Mouse (Mus musculus) layer of hippocampus, adult 18-20 months (tissue): ENCODE measurements around the gene Bcan. TPM values are rescaled to one million over a fixed set of nuclear protein-coding genes. Genes with fewer than 3 reads are reported as not detected.
A peak's percentile ranks its signal among the peaks of the same experiment; 100 is the strongest.

Source experiments
- DNase-seq, 2 experiments: peaks; one replicate each; pipeline ENCODE4 v3.0.0; 2022; ENCODE audit warnings: low spot score in 2 of 2
- total RNA-seq, 2 experiments: library from RNA; stranded (reverse); gene quantifications; 2 replicates each; pipeline ENCODE4 v1.2.3; 2021

The Bcan gene
- total RNA-seq, 2 experiments from 2014 or later: 281 to 298 TPM

DNA sequence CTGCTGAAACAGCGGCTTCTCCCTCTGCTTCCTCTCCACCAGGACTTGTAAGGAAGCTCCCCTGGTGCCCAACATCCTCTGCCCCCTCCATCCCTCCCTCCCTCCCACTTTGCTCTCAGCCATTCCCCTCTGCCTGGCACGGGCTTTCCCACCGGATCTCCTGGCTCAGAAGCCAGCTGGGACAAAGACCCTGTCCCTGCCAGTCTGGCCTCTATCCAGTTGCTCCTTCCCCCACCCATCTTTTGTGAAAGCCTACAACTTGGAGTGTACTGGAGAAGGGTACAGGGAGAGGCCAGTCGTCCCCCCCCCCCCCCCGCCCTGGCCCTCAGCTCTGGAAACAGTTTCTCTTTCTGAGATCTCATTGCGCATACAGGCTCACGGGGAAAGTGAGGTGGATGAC is 1.3 kb downstream of the Bcan start:
- peak in 1 of 2 experiments; percentile 67 for DNase-seq

DNA sequence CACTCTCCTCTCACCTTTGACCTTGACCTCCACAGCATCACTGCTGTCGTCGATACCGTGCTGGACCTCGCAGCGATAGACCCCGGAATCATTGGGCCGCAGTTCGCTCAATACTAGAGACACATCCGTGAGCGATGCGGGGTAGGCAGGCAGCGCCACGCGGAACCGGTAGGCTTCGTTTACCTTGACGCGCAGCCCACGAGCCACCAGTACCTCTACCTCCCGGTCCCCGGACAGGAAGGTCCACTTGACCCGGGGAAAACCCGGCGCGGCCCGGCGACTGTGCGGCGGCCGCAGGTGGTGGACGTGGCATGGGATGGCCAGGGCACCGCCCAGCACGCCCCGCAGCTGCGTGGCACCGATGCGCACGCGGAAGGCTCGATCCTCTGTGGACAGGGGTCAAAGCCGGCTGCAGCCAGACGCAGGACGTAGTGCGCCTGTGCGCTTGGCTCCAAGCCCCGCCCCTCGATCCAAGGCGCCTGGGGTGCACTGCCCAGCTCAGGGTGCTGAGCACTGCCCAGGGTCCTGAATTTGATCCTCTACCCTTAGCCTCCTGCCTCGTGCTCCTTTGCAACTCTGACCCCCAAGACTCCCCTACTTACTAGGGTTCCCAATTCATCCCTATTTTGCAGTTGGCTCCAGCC is 2.9 kb downstream of the Bcan start:
- no peak for DNase-seq

DNA sequence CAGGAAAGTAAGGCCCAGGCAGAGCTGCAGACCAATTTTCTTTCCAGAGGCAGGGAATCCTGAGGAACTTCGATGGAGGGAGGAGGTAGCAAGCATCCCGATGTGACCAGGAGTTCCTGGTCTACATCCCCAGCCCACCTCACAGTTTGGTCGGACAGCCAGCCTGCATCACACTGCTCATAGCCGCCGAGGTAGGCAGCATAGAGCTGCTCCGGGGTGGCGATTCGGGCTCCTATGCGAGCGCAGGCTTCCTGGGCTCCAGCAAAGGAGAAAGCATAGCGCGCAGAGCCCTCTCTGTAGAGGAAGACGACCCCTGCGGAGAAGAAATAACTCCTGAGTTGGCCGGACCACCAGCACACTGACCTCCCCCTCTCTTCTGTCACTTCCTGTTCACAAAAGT is 3.6 kb downstream of the Bcan start:
- DNase-seq: no peak

DNA sequence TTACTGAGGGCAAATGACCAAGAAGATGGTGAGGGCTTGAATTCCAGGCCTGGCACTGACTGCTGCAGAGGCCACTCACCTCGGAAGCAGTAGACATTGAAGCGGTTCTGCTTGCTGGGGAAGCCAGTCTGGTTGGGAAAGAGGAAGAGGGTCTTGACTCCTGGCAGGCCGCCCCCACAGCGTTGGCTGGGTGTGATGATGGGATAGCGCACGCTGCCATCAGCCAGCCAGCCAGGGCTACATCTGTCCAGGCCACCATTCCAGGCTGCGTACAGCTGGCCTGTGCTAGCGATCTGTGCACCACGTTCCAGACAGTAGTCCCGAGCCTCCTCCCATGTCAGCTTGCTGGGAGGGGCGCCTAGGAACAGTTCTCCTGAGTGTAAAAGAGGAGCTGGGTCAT is 4.7 kb downstream of the Bcan start:
- DNase-seq: no peak

DNA sequence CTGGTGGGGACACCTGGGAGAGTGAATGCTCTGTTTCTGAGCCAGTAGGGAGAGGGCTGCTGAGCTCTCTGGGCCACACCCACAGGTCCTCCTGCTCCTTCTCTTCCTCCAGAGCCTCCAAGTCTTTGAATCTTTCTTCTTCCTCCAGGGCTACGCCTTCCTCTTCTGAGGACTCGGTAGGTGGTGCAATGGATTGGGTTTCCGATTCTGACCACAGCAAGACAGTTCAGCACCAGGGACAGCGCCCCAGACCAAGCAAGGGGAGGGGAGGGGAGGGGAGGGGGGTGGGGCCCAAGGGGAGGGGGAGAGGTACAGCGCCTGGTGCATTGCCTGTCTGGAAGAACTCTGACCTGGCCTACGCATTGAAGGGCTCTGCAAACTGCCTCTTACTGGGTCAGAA is 6.6 kb downstream of the Bcan start:
- no peak for DNase-seq

DNA sequence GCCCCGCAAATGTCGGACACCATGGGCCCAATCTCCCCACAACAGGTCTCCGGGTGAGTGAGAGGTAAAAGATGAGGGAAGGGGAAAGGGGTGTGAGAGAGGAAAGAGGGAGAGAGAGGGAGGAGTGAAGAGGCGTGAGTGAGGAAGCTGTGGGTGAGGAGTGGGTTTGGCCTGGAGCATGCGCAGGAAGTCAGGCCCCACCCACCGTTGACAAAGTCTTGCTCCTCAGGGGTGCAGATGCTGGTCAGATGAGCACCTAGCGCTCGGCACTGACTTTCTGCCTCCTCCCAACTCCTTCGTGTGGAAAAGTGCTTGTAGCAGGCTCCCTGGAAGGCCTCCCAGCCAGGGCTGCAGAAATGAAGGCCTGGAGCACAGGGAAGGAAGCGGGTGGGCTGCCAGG is 10.1 kb downstream of the Bcan start:
- no peak for DNase-seq

DNA sequence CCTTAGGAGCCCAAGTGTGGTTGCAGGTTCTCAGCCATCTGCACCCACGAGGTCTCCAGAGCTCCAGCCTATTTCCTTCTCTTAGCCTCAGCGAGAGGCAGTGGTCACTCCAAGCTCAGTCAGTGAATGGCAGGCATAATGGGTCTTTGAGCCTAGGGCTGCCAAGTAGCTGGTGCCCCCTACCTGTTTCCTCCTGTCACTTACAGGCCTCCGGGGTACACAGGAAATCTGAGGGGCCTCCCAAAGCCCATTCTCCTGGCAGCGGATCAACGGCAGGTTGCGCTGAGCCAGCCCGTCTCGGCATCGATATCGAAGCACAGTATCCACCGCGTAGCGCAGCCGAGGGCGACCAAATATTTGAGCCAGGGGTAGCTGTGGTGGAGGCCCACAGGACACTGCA is 12.0 kb downstream of the Bcan start:
- no peak for DNase-seq

DNA sequence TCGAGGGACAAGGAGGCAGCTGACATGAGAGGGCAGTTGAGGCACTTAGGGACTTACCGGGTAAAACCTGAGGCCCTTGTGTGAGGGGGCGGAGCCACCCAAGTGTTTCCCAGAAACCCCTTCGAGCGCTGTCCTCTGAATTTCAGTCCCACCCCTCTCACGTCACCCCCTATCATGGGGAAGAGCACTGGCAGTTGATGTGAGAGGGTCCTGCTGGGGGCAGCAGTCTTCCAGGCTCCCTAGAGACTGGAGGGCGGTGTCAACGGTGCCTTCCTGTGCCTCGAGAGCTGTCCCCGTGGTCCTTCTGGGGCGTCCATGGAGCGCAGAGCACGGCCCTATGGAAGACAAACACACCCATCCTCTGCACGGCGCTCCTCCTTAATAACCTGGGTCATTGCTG is 12.4 kb downstream of the Bcan start:
- DNase-seq: no peak

DNA sequence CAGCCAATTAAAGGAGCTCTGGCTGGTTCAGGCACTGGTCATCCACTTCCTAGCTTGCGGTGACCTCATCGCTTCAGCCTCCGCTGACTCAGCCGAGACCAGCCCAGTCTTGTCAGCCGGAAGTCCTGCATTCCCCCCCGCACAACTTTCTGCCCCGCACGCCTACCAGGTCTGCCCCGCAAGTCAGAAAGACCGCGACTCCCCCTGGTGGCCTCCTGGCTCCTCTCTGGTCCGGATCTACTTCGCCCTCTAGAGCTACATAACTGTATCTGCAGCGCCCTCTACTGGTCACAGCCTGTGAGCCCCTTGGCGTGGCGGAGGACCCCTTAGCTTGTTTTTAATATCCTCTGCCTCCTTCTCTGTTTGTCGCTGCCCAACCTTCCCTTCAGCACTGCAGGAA is 13.2 kb downstream of the Bcan start:
- peak; percentile 78 to 93 for DNase-seq

DNA sequence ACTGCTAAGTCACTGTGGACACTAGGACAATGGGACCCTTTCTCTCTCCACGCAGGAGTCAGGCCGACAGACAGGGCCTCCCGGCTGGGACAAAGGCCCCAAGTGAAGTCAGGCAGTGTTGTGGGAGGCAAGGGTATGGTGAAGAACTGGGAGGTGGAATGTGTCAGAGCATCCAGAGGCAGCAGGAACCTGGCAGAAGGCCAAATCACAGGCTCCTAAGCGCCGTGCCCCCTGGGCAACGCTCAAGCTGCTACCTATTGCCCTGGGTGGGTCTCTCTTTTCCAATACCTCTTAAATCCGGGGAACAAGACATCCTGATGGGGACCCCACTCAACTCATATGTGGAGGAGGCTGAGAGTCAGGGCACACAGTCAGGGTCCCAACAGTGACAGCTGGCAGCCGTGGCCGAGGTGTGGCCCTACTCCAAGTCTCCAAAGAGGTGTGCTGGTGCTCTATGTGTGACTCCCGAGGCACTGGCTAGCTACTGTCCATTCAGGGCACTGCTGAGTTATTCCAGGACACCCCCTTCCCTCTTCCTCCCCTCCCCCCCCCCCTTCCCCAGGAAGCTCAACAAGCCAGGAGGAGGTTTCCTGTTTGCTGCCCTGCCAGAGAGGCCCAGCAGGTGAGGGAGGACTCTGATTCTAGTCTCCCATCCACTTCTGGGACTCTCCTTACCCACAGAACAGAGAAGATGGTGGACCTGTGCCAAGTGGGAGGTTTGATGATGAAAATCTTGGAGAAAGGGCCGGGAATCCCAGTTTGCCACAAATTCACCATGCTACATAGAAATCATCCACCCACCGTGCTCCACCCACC is 14.3 kb downstream of the Bcan start:
- no peak for DNase-seq

DNA sequence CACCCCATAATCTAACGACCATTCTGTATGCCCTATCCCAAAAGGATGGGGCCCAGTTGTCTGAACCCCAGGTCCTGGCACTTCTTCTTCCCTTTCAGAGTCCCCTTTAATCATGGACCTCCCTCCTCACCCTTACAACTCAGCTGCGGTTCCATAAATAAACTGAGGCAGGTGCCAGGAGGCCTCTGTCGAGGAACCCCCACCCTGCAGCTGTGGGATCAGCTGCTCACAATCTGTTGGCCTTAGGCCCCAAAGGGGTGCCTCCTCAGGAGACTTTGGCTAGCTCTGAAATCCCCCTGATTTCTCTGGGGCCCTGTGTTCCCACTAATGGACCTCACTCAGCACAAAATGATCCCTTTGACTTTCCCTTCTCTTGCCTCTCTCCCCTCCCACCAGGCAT is 15.9 kb downstream of the Bcan start:
- DNase-seq: no peak

DNA sequence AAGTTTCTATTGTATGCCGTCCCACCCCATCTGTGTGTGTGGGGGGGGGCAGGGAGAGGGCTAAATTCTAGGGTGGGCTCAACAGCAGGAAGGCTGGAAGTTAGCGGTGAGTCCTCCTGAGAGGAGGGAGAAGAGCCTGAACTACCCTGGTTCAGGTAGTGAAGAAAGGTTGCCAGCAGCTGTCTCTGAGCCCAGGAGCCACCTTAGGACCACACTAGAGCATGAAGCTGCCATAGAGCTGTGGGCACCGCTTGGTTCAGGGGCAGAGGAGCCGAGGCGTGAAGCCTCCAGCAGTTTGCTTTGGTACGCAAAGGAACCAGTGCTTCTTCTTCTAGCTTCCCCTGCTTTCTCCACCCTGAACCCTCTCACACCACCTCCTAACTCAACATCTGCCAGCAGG is 16.4 kb downstream of the Bcan start:
- no peak for DNase-seq

DNA sequence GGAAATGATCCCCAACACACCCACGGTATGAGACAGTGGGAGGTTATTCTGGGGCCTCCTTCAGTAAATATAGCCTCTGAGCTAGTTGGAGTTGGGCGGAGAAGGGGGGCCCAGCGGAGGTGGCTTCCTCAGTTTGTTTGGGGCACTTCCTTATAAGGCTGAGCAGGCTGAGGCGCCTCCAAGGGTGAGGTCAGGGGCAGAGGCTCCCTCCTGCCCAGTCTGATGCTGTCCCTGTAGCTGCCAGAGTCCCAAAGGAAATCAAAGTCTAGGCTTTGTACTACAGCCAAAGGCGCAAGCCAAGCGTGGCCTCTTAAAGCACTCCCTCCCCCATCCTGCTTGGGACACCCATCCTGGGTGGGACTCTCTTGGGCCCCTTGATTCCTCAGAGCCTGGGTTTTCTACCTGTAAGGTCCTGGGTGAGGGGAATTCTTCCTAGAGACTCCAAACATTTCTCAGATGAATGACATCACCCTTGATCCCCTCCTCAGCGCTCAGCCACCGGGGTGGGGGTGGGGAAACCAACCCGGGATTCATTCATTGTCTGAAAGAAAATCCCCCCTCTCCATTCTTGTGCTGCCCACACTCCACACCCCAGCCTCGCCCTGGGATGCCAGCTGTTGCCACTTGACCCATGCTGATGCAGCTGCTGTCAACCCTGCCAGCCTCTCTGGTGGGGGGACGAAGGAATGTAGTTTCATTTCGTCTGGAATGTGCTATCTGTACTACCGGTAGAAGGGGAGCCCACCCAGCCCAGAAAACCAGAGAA is 17.0 kb downstream of the Bcan start:
- DNase-seq: no peak

DNA sequence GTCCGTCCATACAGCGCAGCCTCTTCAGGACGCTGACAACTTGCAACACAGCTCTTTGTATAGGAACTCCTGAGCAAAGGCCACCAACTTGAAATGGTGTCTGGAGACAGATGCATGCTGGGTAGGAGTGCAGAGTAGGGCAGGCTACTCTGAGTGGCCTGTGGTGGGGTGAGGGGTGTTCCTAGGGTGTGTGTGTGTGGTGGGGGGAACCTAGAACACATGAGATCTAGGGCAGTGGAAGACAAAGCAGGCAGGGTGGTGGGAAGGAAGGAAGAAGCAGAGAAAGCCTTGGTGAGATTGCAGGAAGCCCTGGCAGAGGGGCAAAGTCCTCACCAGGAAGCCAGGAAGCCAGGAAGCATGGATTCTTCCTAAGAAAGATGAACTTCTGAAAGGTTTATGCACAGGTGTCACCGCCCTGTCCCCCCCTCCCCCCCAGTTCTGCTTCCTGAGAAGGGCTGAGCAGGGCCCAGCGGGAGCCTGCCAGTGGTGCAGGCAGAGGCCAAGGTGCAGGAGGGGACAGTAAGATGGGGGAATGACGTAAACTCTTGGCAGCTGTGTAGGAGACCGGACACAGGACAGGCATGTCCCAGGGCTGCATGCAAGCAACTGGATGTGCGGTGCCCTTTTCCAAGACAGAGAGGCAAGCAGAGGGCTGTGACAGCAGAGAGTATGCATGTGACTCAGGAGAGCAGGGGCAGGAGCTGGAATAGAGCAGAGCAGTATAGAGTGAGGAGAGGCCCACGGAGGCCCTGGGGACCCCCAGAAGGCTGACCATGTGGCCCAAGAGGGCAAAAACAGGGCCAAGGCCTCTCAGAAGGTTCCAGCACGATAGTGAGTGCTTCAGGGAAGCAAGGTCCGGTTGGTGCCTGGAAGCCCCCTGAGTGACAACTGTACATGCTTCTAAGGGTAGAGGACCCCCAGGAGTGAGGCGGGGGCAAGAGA is 17.9 kb downstream of the Bcan start:
- DNase-seq: no peak

DNA sequence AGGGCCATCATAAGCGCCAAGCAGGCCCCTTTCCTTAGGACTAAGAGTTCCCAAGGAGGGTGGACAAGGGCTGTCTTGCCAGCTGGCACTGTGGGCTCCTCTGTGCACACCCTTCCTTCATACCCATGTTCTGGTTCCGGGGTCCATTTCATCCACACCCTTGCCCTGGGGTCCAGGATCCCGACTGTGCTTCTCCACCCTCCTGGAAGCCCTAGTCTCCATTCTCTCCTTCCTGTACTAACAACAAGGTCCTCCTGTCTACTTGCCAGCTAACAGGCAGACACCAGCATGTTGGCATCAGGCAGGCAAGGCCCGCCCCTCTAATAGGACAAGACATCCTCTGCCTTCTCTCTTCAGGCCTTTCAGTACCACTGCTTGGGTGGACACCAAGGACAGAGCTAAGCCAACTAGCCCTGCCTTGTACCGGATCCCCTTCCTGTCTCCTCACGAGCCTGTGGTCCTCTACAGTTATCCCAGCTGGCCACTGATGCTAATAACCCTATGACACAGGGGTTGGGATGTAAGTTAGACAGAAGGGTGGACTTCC is 18.7 kb downstream of the Bcan start:
- no peak for DNase-seq

DNA sequence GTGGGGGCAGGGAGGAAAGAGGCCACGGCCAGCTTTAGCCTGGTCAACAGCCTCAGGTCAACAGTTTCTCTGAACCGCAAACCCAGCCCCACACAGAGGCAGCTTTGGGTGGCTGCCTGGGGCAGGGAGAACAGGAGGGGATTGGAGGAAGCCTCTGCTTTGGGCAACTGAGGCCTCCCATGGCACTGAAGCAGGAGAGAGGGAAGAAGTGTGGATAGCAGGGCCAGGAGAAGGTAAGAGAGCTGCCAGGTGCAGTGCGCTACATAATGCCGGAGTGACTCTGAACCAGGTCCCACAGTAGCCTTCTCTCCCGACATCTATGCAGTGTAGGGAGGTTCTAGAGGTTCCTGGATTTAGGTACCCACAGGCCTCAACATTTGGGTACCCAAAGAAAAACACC is 19.3 kb downstream of the Bcan start:
- DNase-seq: no peak

DNA sequence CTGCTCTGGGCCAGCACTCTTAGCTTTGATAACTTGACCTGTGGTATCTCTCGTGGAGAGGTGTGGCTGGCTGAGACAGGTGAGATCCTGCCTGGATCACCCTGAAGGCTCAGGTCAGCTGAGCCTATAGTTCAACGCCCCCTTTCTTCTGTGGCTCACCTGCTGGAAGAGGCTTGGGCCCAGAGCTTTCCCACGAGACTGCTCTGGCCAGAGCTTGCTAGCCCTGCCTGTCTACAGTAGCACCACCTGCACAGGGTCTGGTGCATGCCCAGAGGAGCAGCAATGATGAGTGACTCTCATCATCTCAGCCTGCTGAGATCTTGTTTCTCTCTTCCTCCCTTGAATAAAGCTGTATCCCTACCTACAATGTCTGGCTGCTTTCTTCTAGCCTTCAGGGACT is 19.9 kb downstream of the Bcan start:
- DNase-seq: no peak

DNA sequence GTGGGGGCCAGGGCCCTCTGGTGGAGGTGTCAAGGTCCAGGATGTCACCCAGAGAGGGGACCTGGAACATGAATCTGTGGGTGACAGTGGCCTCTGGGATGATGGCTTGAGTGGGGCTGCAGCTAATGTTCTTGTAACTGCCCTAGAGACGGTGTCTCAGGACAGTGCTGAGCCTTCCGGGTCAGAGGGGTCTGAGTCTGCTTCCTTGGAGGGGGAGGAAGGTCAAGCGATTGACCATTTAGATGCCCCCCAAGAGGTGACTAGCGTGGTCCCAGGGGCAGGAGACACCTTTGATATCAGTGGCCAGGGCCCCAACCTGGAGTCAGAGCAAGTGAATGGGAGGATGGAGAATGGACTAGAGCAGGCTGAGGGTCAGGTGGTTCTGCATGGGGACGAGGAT is 20.5 kb downstream of the Bcan start:
- DNase-seq: no peak

DNA sequence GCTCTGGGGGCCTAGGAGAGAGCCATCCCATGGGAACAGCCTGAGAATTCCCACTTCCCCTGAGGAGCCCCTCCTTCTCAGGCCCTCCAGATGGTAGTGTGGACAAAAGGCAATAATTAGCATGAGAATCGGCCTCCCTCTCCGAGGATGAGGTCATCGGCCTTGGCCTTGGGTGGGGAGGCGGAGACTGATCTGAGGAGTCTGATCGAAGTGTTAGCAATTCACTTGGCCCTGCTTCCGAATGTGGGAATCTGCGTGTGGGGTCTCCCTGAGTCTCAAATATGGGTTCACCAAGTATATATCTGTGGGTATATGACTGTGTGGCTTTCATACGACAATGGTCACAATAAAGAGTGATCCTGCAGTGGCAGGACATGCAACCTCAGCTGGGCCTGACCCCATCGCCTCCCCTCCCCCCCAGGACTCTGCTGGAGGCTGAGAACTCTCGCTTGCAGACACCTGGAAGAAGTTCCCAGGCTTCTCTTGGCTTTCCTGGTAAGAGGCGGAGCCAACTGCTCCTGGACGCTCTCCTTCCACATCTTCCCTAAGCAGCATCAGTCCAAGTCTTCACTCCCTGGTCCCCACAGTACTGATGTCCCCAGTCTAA is 25.5 kb downstream of the Bcan start:
- no peak for DNase-seq

DNA sequence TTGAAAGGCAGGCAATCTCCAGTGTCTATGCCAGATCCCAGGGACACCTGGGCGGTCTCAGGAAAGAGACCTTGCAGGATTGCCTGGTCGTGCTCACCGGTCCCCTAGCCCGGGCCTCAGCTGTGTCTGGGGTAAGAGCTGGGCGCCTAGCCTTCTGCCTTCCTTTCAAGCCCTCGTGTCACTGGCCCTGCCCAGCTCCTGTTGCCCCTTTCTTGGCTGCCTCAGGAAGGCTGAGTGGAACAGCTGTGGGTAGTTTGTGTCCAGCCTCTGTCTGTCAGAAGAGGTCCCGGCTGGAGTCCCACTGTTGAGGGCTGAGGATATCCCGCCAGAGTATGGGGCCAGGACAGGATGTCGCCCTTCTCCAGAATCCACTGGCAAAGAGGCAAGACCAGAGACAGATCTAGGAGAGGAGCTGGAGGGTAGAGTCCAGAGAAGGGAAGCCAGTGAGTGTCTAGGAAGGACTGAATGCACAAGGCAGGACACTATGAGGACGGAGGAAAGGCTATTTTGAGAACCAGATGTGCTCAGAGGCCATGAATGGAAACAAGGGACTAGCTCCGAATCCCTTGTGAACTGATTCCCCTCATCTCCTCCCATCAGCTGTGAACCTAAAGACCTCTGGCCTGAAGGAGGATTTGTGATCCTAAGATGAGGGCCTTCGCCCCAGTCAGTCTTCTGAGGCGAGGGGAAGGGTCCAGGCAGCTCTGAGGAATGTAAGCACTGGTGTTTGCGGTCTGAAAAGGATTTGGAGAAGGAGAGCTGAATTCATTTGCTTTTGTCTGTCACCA is 26.2 kb downstream of the Bcan start:
- no peak for DNase-seq
